Mouse (Mus musculus): ENCODE results near the gene Aida. TPM values are rescaled to one million over a fixed set of nuclear protein-coding genes. Genes with fewer than 3 reads are reported as not detected.
"Not testable (repeated sequence)": the region's sequence is repeated elsewhere in the genome, so short reads cannot be mapped to it uniquely, and the experiment has no call there.

Aida gene
- polyA plus RNA-seq, 1 experiment, result 29.3 TPM

DNA sequence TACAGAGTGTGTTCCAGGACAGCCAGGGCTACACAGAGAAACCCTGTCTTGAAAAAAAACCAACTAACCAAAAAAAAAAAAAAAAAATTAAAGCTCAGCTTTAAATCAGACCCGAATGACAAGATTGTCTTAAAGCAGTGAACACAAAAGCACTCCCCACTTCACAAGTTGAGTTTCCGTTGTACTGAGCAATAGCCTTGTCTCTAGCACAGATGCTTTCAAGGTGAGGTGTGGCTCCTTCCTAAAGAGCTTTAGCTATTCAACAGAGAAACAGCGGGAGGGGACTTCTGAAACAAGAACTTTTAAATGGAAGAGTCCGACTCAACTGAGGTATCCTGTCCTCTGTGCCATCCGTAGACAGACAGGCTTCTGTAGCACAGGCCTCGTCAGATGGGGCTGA is 28.0 kb downstream of the Aida start:
- Histone ChIP-seq H3K4me3 (replicated peaks; ENCODE audit: control insufficient read depth, low read depth, low read length) (no peak overlapping the region), H3K27ac (ENCODE audit: control insufficient read depth, insufficient read depth, low read depth, low read length, poor library complexity) (no peak overlapping the region), H3K4me1 (ENCODE audit: control insufficient read depth, insufficient read depth, low read length) (peaks cover 1% of the 10 kb centered on the region; the same call in 1 of the 2 replicates)
- WGBS, result 91% methylated on average over 6 of the region's 6 CpGs
- no peak for TF ChIP-seq POLR2A (IDR thresholded peaks at IDR 0.05; ENCODE audit: borderline replicate concordance, control insufficient read depth, low read depth, low read length)
- TF ChIP-seq CTCF (IDR thresholded peaks at IDR 0.05; ENCODE audit: control insufficient read depth, insufficient read depth, low read length), result no peak

DNA sequence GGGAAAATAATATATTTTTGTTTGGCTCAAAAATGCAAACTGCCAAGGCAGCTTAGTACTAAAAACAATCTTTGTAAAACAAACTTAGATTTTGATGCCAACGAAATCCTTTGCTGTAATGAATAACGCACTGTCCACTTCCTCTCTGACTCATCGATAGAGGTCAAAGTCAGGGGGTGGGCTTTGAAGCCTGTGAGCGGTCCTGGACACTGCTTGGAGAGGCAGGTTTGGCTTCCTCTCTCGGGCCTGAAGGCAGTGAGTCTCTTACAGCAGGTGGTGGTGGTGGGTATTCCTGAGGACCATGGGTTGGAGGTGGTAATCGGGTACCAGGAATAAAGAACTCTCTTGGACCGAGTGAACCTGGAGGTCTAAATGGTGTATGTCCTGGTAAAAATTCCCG is 30.8 kb downstream of the Aida start:
- Histone ChIP-seq H3K4me1 (ENCODE audit: control insufficient read depth, insufficient read depth, low read length) (no peaks in the 10 kb centered on the region), H3K4me3 (replicated peaks; ENCODE audit: control insufficient read depth, low read depth, low read length) (no peak overlapping the region), H3K27ac (ENCODE audit: control insufficient read depth, insufficient read depth, low read depth, low read length, poor library complexity) (no peak overlapping the region)
- 83% methylated on average over 8 of the region's 8 CpGs for WGBS
- TF ChIP-seq CTCF (IDR thresholded peaks at IDR 0.05; ENCODE audit: control insufficient read depth, insufficient read depth, low read length) (no peak), POLR2A (IDR thresholded peaks at IDR 0.05; ENCODE audit: borderline replicate concordance, control insufficient read depth, low read depth, low read length) (no peak)

DNA sequence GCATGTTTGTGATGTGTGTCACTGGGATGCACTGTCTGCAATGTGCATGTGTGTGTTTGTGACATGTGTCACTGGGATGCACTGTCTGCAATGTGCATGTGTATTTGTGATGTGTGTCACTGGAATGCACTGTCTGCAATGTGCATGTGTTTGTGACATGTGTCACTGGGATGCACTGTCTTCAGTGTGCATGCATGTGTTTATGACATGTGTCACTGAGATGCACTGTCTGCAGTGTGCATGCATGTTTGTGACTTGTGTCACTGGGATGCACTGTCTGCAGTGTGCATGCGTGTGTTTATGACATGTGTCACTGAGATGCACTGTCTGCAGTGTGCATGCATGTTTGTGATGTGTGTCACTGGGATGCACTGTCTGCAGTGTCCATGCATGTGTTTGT is 46.5 kb downstream of the Aida start:
- H3K27ac ChIP-seq (ENCODE audit: control insufficient read depth, insufficient read depth, low read depth, low read length, poor library complexity); H3K4me3 ChIP-seq (replicated peaks; ENCODE audit: control insufficient read depth, low read depth, low read length); H3K4me1 ChIP-seq (ENCODE audit: control insufficient read depth, insufficient read depth, low read length): not testable (repeated sequence)
- WGBS, result 88% methylated on average over 1 of the region's 1 CpGs

DNA sequence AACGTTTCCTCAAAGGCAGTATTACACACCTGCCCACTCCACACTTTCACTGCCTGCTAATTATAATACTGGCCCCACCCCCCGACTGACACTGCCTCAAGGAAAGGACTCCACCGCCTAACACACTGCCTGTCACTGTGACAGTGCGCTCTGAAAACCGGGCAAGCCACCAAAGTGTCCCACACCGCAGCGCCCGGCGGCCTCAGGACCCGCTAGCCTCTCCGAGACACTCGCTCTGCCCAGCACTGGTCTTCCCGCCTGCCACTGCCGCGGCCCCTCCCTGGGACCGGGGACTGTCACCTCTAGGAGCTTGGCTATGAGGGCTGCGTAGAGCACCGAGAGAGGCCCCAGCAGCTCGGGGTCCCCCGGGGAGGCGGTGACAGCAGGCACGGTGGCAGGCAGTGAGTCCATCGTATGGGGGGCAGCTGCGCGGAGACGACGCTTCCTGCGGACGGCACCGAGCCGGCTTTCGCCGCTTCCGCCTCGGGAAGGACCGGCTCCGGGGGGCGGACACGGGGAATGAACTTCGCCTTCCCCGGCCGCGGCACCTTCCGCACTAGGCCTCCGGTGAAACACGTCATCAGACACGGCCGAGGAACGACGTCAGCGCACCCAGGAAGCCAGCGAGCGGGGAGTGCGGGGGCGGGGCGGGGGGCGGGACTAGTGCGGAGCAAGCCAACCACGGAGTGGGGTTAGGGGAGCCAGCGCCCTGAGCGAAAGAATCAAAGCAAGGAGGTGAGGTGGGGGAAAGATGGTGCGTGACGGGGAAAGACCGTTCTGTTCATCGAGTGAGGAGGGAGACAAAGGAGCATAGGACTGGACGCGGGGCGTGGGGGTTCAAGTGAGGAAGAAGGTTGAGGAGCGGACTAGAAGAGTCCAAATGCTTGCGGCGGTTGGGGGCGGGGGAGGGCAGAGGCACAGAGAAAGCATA is 48.8 kb downstream of the Aida start:
- H3K27ac ChIP-seq (ENCODE audit: control insufficient read depth, insufficient read depth, low read depth, low read length, poor library complexity), result peak overlapping the region; percentile 97
- peak overlapping the region; percentile 100 for H3K4me3 ChIP-seq (replicated peaks; ENCODE audit: control insufficient read depth, low read depth, low read length)
- under 1% methylated on average over 71 of the region's 72 CpGs for WGBS
- peak; percentile 79; the same call in 1 of the 2 replicates for TF ChIP-seq POLR2A (IDR thresholded peaks at IDR 0.05; ENCODE audit: borderline replicate concordance, control insufficient read depth, low read depth, low read length)
- 0 out of 2 replicates have a peak, but pooled peaks have one; percentile 2 for TF ChIP-seq CTCF (IDR thresholded peaks at IDR 0.05; ENCODE audit: control insufficient read depth, insufficient read depth, low read length)
- H3K4me1 ChIP-seq (ENCODE audit: control insufficient read depth, insufficient read depth, low read length), result no peaks in the 10 kb centered on the region

DNA sequence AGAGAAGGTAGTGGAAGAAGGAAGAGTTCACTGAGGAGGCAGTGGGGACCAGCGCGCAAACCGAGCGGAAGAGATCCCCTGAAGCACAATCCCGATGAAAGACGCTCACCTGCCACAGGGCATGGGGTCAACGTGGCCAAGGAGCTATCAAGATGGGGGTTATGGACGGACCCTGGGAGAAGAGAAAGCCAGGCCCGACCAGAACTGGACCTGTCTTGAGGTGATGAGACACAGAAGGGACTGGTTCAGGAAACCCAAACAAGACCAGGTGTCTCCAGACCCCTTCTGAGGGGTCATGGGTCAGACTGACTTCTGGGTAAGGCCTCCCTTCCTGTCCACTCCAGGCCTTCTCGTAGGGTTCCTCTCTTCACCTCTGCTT is 49.4 kb downstream of the Aida start:
- Histone ChIP-seq H3K4me1 (ENCODE audit: control insufficient read depth, insufficient read depth, low read length) (no peaks in the 10 kb centered on the region), H3K27ac (ENCODE audit: control insufficient read depth, insufficient read depth, low read depth, low read length, poor library complexity) (peak overlapping the region; percentile 70), H3K4me3 (replicated peaks; ENCODE audit: control insufficient read depth, low read depth, low read length) (peak overlapping the region; percentile 100)
- TF ChIP-seq CTCF (IDR thresholded peaks at IDR 0.05; ENCODE audit: control insufficient read depth, insufficient read depth, low read length) (no peak), POLR2A (IDR thresholded peaks at IDR 0.05; ENCODE audit: borderline replicate concordance, control insufficient read depth, low read depth, low read length) (no peak)
- WGBS, result 3% methylated on average over 10 of the region's 10 CpGs

DNA sequence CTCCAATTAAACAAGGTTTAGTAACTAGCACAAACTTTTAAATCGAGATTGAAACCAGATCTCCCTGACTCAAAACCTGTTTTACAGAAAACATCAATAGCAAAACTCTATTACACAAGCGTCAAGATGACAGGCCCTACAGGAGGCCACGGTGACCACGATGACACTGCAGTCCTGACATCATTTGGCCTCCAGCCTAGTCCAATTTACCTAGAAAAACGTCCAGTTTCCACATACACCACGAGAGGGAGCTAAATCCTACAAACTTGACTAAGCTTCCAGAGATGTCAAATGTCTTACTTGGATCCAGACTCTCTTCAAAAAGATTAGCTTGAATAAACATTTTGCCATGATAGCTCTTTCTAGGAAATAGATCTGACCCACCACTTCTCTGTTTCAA is 53.5 kb downstream of the Aida start:
- Histone ChIP-seq H3K27ac (ENCODE audit: control insufficient read depth, insufficient read depth, low read depth, low read length, poor library complexity) (no peak overlapping the region), H3K4me3 (replicated peaks; ENCODE audit: control insufficient read depth, low read depth, low read length) (no peak overlapping the region), H3K4me1 (ENCODE audit: control insufficient read depth, insufficient read depth, low read length) (no peaks in the 10 kb centered on the region)
- WGBS, result 2% methylated on average over 6 of the region's 6 CpGs
- TF ChIP-seq POLR2A (IDR thresholded peaks at IDR 0.05; ENCODE audit: borderline replicate concordance, control insufficient read depth, low read depth, low read length) (no peak), CTCF (IDR thresholded peaks at IDR 0.05; ENCODE audit: control insufficient read depth, insufficient read depth, low read length) (peak; percentile 41)

DNA sequence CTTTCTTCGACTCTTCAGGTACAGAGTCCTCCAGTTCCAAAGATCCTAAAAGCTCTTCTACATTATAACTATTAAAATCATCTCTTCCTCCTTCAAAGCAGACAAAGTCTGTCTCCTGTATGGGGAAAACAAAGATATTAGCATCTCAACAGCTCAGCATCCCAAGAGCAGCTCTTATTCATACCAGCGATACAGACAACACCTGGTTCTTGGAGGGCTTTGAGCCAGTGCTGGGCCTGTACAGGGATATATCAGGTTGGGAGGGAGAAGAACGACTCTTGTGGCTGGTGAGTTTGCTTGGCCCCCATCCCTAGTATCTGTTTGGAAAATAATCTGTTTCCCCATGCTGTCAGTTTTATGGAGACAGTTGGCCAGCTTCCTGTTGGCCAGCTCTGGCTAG is 62.5 kb downstream of the Aida start:
- TF ChIP-seq CTCF (IDR thresholded peaks at IDR 0.05; ENCODE audit: control insufficient read depth, insufficient read depth, low read length) (no peak), POLR2A (IDR thresholded peaks at IDR 0.05; ENCODE audit: borderline replicate concordance, control insufficient read depth, low read depth, low read length) (no peak)
- WGBS, result 72% methylated on average over 3 of the region's 3 CpGs
- no peak overlapping the region for H3K27ac ChIP-seq (ENCODE audit: control insufficient read depth, insufficient read depth, low read depth, low read length, poor library complexity)
- no peaks in the 10 kb centered on the region for H3K4me1 ChIP-seq (ENCODE audit: control insufficient read depth, insufficient read depth, low read length)
- no peak overlapping the region for H3K4me3 ChIP-seq (replicated peaks; ENCODE audit: control insufficient read depth, low read depth, low read length)

DNA sequence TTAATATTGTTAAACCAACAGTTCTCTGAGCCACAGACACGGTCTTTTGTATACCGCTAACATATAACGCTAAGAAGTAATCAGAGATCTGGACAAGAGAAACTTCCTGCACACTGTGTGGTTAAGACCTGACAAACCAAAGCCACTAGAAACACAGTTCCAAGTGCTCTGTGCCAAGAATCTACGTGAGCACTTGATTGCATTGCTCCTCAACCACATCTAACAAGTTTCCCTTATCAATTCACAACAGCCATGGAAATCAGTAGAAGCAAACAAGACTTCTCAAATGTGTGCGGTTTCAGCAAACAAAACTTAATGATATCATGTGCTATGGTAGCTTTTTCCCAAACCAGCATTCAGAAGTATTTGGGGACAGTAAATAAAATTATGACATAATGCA is 65.9 kb downstream of the Aida start:
- no peaks in the 10 kb centered on the region for H3K4me1 ChIP-seq (ENCODE audit: control insufficient read depth, insufficient read depth, low read length)
- no peak overlapping the region for H3K4me3 ChIP-seq (replicated peaks; ENCODE audit: control insufficient read depth, low read depth, low read length)
- H3K27ac ChIP-seq (ENCODE audit: control insufficient read depth, insufficient read depth, low read depth, low read length, poor library complexity), result no peak overlapping the region
- TF ChIP-seq POLR2A (IDR thresholded peaks at IDR 0.05; ENCODE audit: borderline replicate concordance, control insufficient read depth, low read depth, low read length) (no peak), CTCF (IDR thresholded peaks at IDR 0.05; ENCODE audit: control insufficient read depth, insufficient read depth, low read length) (no peak)
- WGBS, result 37% methylated on average over 5 of the region's 5 CpGs

Data from bone marrow, adult 2 months (tissue).